Mouse (Mus musculus): ENCODE measurements around the gene Olfr1459.

The Olfr1459 gene

DNA sequence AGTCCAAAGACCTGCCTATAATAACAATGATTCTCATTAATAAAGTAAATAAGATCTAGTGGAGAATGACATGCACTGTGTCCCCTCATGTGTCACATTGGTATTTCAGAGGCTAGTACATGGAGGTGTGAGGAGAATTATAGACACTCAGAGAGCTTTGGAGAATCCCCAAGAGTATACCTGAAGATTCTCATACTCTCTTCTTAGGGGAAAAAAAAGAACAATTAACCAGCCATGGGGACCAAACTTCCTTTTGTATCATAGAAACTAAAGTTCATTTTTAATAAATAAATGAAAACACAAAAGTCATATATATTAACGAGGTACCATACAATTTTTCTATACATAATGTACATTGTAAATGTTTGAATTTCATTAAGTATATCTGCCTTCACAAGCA lies at the start of gene Olfr1459:
Gene Olfr1459, minus strand, starts transcription at position 101 of the 400 bp plus-strand sequence.
- in situ Hi-C loops (cut with MboI, MseI) = no loop called here

DNA sequence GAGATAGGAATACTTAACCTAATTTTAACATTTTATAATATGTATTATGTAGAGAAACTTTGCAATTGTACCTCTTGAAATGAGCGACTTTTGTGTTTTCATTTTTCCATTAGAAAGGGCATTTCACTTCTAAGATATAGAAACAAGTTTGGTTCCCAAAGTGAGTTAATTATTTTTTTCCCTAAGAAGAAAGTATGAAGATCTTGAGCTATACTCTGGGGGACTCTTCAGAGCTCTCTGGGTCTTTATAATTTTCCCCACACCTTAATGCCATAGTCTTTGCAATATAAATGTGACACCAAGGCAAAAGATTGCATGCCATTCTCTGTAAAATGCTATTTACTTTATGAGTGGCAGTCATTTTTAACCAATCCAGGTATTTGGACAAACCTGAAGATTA lies 36.1 kb upstream of the Olfr1459 start, which contains the start of gene Olfr1462:
Gene Olfr1462, plus strand, starts transcription at position 301 of the 400 bp plus-strand sequence.
- in situ Hi-C loops (cut with MboI, MseI) = no loop called here

DNA sequence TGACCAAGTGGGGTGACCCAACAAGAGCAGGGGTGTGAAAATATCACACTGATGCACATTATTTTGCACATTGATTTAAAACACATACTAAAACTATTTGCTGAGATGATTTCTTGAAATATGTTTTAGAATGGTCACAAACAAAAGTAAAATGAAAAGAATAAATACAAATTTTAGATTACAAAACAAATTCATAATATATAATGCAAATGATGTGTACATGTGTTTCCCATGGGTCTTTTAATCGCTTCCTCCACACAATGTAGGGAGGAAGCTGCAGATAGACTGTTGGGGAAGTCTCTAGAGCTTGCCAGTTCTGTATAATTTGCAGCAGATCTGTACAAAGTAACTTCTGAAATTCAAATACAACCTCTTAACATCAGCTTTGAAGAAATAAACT lies 13.4 kb upstream of the Olfr1459 start, which contains the start of gene Olfr1461:
Gene Olfr1461, plus strand, starts transcription at position 301 of the 400 bp plus-strand sequence.
- in situ Hi-C loops (cut with MboI, MseI) = no loop called here

DNA sequence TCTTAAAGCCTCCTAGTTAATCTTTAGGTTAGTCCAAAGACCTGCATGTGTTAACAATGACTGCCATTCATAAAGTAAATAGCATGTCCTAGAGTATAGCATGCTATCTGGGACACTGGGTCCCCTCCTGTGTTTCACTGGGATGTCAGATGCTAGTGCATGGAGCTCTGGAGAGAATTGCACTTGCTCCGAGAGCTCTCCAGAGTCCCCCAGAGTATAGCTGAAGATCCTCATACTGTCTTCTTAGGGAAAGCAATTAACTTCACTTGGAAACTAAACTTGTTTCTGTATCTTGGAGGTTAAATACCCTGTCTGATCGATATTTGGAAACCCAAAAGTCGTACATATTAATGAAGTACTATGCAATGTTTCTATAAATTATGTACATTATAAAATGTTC lies 42.7 kb downstream of the Olfr1459 start, which contains the start of gene Olfr1458:
Gene Olfr1458, minus strand, starts transcription at position 101 of the 400 bp plus-strand sequence.
- in situ Hi-C loops (cut with MboI, MseI) = loop anchor here (10.0 kb wide), 1 partner anchor 62 kb away; no protein-coding TSS in a partner anchor

DNA sequence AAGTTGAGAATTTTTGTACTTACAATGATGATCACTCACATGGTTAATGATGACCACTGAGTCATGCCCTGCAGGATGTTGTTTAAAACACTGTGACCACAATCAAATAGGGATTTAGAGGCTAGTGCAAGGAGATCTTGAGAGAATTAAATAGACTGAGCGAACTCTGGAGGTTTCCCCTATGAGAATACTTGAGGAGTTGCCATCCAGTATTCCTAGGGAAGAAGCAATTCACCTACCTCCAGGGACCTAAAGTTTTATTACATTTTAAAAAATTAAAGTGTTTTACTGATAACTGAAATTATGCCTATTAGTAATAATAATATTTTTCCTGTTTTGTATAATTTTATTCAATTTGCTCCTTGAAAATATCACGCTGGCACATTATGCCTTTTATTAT lies 51.6 kb downstream of the Olfr1459 start, which contains the start of gene Olfr1457:
Gene Olfr1457, minus strand, starts transcription at position 101 of the 400 bp plus-strand sequence.
- in situ Hi-C loops (cut with MboI, MseI) = no loop called here

DNA sequence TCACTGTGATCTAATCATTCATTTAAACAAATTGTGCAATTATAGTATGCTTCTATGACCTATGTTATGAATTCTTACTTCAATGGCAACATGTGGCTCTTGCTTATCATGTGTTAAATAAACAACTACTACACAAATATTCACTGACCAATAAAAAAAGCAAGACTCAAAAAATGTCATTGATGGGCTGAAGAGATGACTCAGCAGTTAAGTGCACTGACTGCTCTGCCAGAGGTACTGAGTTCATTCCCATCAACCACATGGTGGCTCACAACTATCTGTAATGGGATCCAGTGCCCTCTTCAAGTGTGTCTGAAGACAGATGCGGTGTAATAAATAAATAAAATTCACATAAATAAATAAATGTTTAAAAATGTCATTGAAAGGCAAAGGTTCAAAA lies 55.4 kb downstream of the Olfr1459 start:
- in situ Hi-C loops (cut with MboI, MseI) = no loop called here

Data from regulatory T cell (primary cell).